Mouse (Mus musculus): ENCODE results near the gene Pgam5. TPM values are rescaled to one million over a fixed set of nuclear protein-coding genes. Genes with fewer than 3 reads are reported as not detected.

The Pgam5 gene
- 47.5 TPM for polyA plus RNA-seq (2017; shearing (Covaris generic))

DNA sequence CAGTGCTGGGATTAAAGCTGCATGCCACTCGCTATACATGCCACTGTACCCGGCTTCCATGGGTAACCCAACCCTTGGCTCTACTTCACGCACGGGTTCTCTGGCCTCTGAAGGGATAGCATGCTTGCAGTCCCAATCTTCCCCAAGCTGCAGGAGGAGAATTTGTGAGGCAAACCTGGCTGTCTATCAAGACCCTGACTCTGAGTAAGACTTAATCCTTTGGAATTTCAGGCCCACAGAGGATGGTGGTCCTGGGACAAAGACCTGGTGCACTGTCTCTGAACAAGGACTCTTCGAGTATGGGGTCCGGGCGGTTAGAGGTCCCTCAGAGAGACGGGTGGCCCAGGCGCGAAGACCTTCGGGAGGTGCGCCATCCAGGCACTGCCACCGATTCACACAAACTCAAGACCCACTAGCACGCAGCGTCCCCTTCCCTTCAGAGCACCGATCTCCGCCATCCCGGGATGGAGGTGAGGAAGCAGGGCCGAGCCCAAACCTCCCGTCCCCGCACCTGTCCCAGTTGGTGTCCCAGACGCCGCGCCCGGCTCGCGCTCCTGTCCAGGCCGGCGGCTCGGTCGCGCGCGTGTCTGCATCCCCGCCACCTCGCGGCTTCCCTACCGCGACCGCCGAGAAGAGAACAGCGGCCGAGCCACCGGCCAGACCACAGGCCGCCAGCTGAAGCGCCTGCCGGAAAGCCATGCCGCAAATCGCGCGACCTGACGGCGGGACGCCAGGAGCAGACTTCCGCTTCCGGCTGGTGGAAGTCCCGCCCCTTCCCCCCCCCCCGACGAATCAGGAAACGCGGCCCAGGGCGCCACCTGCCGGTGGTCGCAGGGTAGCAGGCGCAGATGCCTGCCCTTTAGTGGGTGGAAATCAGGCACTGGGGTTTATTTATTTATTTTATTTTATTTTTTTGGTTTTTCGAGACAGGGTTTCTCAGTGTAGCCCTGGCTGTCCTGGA, at the start of gene Pgam5:
Pgam5 (minus strand) TSS at position 773 of the 961 bp plus-strand sequence.

DNA sequence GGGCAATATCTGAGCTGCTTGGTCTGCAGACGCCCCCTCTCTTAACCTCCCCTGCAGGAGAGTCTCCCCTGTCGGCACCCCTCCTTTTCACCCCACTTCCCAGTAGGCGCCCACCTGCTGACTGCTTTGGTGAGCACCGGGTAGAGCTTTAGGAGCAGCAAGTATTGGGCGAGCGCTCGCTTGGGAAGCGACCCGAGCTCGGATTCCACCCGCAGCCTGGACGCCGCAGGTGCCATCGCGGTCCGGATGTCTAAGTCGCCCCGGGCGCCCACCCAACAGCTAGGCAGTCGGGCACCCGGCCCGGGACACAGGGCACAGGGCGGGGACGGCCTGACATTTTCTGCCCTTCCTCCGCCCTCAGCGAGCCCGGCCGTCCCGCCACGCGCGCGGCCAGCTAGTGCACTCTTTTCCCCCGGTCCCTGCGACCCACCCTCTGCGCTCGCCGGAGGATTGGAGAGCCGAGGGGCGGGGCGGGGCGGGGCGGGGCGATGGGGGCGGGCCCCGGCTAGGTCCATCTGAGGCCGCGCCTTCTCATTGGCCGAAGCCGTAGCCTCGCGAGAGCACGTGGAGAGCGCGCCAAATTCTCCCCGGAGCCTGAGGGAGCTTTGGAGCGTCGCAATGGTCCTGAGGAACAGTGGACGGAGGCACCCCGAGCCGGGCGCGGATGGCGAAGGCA, 16.2 kb upstream of the Pgam5 start, which contains the start of the genes Pxmp2 and Pole:
Pxmp2 (minus strand) TSS at position 417 of the 676 bp plus-strand sequence.
Pole (plus strand) TSS at position 537 of the 676 bp plus-strand sequence.

DNA sequence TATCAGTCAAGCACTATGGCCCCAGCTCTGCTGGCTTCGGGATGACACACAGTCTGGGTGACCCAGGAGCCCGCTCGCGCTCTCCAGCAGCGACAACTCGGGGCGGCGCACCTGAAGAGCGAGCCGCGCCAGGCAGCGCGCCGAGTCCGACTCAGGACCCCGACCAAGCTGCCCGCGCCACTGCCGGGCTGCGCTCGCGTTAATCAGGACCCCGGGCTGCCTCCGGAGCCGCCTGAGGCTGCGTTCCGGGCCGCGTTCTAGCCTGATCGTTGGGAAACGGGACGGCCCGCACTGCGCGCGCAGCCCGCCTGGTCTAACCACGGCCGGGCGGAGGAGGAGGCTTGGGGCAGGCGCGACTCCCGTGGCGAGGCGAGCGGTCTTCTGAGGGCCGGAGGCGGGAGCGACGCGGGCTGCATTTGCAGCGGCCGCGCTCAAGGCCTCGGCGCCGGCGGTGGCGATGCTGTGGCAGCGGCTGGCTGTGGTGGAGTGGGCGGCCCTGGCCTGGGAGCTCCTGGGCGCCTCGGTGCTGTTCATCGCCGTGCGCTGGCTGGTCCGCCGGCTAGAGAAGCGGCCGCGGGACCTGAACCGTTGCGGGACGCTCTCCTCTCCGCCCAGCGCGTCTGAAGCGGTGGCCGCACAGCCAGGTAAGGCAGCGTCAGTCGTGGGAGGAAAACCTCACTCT, 38.8 kb downstream of the Pgam5 start, which contains the start of gene Ankle2:
Ankle2 (plus strand) TSS at position 225 of the 682 bp plus-strand sequence.

Other genes starting within 250 kb of the Pgam5 start
- gene Gm17655, start 197.4 kb downstream of the Pgam5 start, polyA plus RNA-seq (2017; shearing (Covaris generic)): 5.7 TPM
- 0.67 TPM for gene Gm35315, start 175.5 kb downstream of the Pgam5 start, polyA plus RNA-seq (2017; shearing (Covaris generic))
- gene Plcxd1, start 169.9 kb downstream of the Pgam5 start, polyA plus RNA-seq (2017; shearing (Covaris generic)): 2.4 TPM
- gene Gtpbp6, start 161.7 kb downstream of the Pgam5 start, polyA plus RNA-seq (2017; shearing (Covaris generic)): 60.4 TPM
- 2.3 TPM for gene Zfp605, start 159.8 kb downstream of the Pgam5 start, polyA plus RNA-seq (2017; shearing (Covaris generic))
- 52.6 TPM for gene Chfr, start 134.1 kb downstream of the Pgam5 start, polyA plus RNA-seq (2017; shearing (Covaris generic))
- 32.7 TPM for gene Golga3, start 93.2 kb downstream of the Pgam5 start, polyA plus RNA-seq (2017; shearing (Covaris generic))
- 42.4 TPM for gene Ankle2, start 38.9 kb downstream of the Pgam5 start, polyA plus RNA-seq (2017; shearing (Covaris generic))
- gene Pxmp2, start 16.3 kb upstream of the Pgam5 start, polyA plus RNA-seq (2017; shearing (Covaris generic)): 2.6 TPM
- gene Pole, start 16.4 kb upstream of the Pgam5 start, polyA plus RNA-seq (2017; shearing (Covaris generic)): 3.4 TPM
- not detected for gene P2rx2, start 73.3 kb upstream of the Pgam5 start, polyA plus RNA-seq (2017; shearing (Covaris generic))
- gene Lrcol1, start 74.8 kb upstream of the Pgam5 start, polyA plus RNA-seq (2017; shearing (Covaris generic)): not detected
- gene Fbrsl1, start 178.6 kb upstream of the Pgam5 start, polyA plus RNA-seq (2017; shearing (Covaris generic)): 93.7 TPM

Measured in effector memory CD4-positive, alpha-beta T cell, adult 5 months (primary cell).